Mouse (Mus musculus): Measurements from ENCODE around the gene Bcl11b. TPM values are rescaled to one million over a fixed set of nuclear protein-coding genes. Genes with fewer than 3 reads are reported as not detected.

Bcl11b gene
- polyA plus RNA-seq, 1 experiment from 2014 or later = 30.7 TPM

GRCm38 (mm10) chr12:107977086-107977485 lies 26.3 kb downstream of the Bcl11b start:
- Histone ChIP-seq H3K27me3 (ENCODE audit: control insufficient read depth, insufficient read depth, low read length) (no peaks in the 10 kb centered on the region), H3K36me3 (replicated peaks; ENCODE audit: control insufficient read depth, insufficient read depth) (no peaks in the 10 kb centered on the region), H3K9me3 (ENCODE audit: control insufficient read depth, low read length) (no peaks in the 10 kb centered on the region), H3K4me3 (replicated peaks; ENCODE audit: low read length) (no peak overlapping the region; the same call in 1 of the 2 replicates), H3K4me1 (replicated peaks; ENCODE audit: control insufficient read depth, insufficient read depth, low read length) (peaks cover 75% of the 10 kb centered on the region), H3K9ac (peak overlapping the region; percentile 39), H3K27ac (peak overlapping the region; percentile 78), H3K4me2 (replicated peaks) (peak overlapping the region; percentile 45)
- 22% methylated on average over 8 of the region's 8 CpGs for WGBS
- ATAC-seq (ENCODE audit: low FRiP score) = no peak
- DNase-seq (ENCODE audit: low spot score) = no peak

GRCm38 (mm10) chr12:107976571-107977001 lies 26.8 kb downstream of the Bcl11b start:
- H3K27me3 ChIP-seq (ENCODE audit: control insufficient read depth, insufficient read depth, low read length) = no peaks in the 10 kb centered on the region
- WGBS = 18% methylated on average over 22 of the region's 22 CpGs
- DNase-seq (ENCODE audit: low spot score) (peak; percentile 35), ATAC-seq (ENCODE audit: low FRiP score) (0 out of 2 replicates have a peak, but pooled peaks have one; percentile 15)
- no peaks in the 10 kb centered on the region for H3K36me3 ChIP-seq (replicated peaks; ENCODE audit: control insufficient read depth, insufficient read depth)
- H3K4me3 ChIP-seq (replicated peaks; ENCODE audit: low read length) = peak overlapping the region; percentile 5
- H3K27ac ChIP-seq = peak overlapping the region; percentile 78
- no peaks in the 10 kb centered on the region for H3K9me3 ChIP-seq (ENCODE audit: control insufficient read depth, low read length)
- peak overlapping the region; percentile 45 for H3K4me2 ChIP-seq (replicated peaks)
- peaks cover 80% of the 10 kb centered on the region for H3K4me1 ChIP-seq (replicated peaks; ENCODE audit: control insufficient read depth, insufficient read depth, low read length)
- H3K9ac ChIP-seq = peak overlapping the region; percentile 12

- Histone ChIP-seq H3K27me3 (ENCODE audit: control insufficient read depth, insufficient read depth, low read length) (no peaks in the 10 kb centered on the region), H3K9ac (peak overlapping the region; percentile 12), H3K4me3 (replicated peaks; ENCODE audit: low read length) (peak overlapping the region; percentile 5; the same call in 1 of the 2 replicates), H3K4me1 (replicated peaks; ENCODE audit: control insufficient read depth, insufficient read depth, low read length) (peaks cover 86% of the 10 kb centered on the region), H3K27ac (peak overlapping the region; percentile 78), H3K4me2 (replicated peaks) (peak overlapping the region; percentile 45), H3K9me3 (ENCODE audit: control insufficient read depth, low read length) (no peaks in the 10 kb centered on the region), H3K36me3 (replicated peaks; ENCODE audit: control insufficient read depth, insufficient read depth) (no peaks in the 10 kb centered on the region)
- DNase-seq (ENCODE audit: low spot score) (no peak), ATAC-seq (ENCODE audit: low FRiP score) (0 out of 2 replicates have a peak, but pooled peaks have one; percentile 5)
- 16% methylated on average over 14 of the region's 14 CpGs for WGBS
Measured at GRCm38 (mm10) chr12:107975897-107976570, 27.4 kb downstream of the Bcl11b start.

- Histone ChIP-seq H3K4me3 (replicated peaks; ENCODE audit: low read length) (no peak overlapping the region), H3K9ac (peak overlapping the region; percentile 12; the same call in 1 of the 2 replicates), H3K4me1 (replicated peaks; ENCODE audit: control insufficient read depth, insufficient read depth, low read length) (peaks cover 86% of the 10 kb centered on the region), H3K4me2 (replicated peaks) (peak overlapping the region; percentile 45), H3K9me3 (ENCODE audit: control insufficient read depth, low read length) (no peaks in the 10 kb centered on the region), H3K27ac (peak overlapping the region; percentile 78), H3K27me3 (ENCODE audit: control insufficient read depth, insufficient read depth, low read length) (no peaks in the 10 kb centered on the region), H3K36me3 (replicated peaks; ENCODE audit: control insufficient read depth, insufficient read depth) (no peaks in the 10 kb centered on the region)
- ATAC-seq (ENCODE audit: low FRiP score) (no peak), DNase-seq (ENCODE audit: low spot score) (no peak)
- 58% methylated on average over 10 of the region's 10 CpGs for WGBS
Measured at GRCm38 (mm10) chr12:107975479-107975896, 27.9 kb downstream of the Bcl11b start.

- Histone ChIP-seq H3K4me3 (replicated peaks; ENCODE audit: low read length) (no peak overlapping the region), H3K9me3 (ENCODE audit: control insufficient read depth, low read length) (no peaks in the 10 kb centered on the region), H3K4me1 (replicated peaks; ENCODE audit: control insufficient read depth, insufficient read depth, low read length) (peaks cover 86% of the 10 kb centered on the region), H3K36me3 (replicated peaks; ENCODE audit: control insufficient read depth, insufficient read depth) (no peaks in the 10 kb centered on the region), H3K9ac (no peak overlapping the region), H3K4me2 (replicated peaks) (0 out of 2 replicates have a peak overlapping the region, but pooled peaks have one; percentile 45), H3K27me3 (ENCODE audit: control insufficient read depth, insufficient read depth, low read length) (no peaks in the 10 kb centered on the region), H3K27ac (no peak overlapping the region)
- no peak for ATAC-seq (ENCODE audit: low FRiP score)
- DNase-seq (ENCODE audit: low spot score) = no peak
- 39% methylated on average over 11 of the region's 11 CpGs for WGBS
Measured at GRCm38 (mm10) chr12:107974504-107974903, 28.9 kb downstream of the Bcl11b start.

GRCm38 (mm10) chr12:107973556-107974140 lies 29.8 kb downstream of the Bcl11b start:
- 58% methylated on average over 11 of the region's 11 CpGs for WGBS
- no peaks in the 10 kb centered on the region for H3K9me3 ChIP-seq (ENCODE audit: control insufficient read depth, low read length)
- no peaks in the 10 kb centered on the region for H3K27me3 ChIP-seq (ENCODE audit: control insufficient read depth, insufficient read depth, low read length)
- H3K4me2 ChIP-seq (replicated peaks) = no peak overlapping the region
- no peak for DNase-seq (ENCODE audit: low spot score)
- no peak overlapping the region for H3K9ac ChIP-seq
- H3K4me1 ChIP-seq (replicated peaks; ENCODE audit: control insufficient read depth, insufficient read depth, low read length) = peaks cover 93% of the 10 kb centered on the region
- H3K36me3 ChIP-seq (replicated peaks; ENCODE audit: control insufficient read depth, insufficient read depth) = no peaks in the 10 kb centered on the region
- no peak for ATAC-seq (ENCODE audit: low FRiP score)
- peak overlapping the region; percentile 49; the same call in 1 of the 2 replicates for H3K27ac ChIP-seq
- H3K4me3 ChIP-seq (replicated peaks; ENCODE audit: low read length) = no peak overlapping the region

GRCm38 (mm10) chr12:107971081-107971780 lies 32.2 kb downstream of the Bcl11b start:
- DNase-seq (ENCODE audit: low spot score) = no peak
- Histone ChIP-seq H3K9ac (peak overlapping the region; percentile 28; the same call in 1 of the 2 replicates), H3K27ac (peak overlapping the region; percentile 92), H3K36me3 (replicated peaks; ENCODE audit: control insufficient read depth, insufficient read depth) (no peaks in the 10 kb centered on the region), H3K27me3 (ENCODE audit: control insufficient read depth, insufficient read depth, low read length) (no peaks in the 10 kb centered on the region), H3K9me3 (ENCODE audit: control insufficient read depth, low read length) (no peaks in the 10 kb centered on the region), H3K4me3 (replicated peaks; ENCODE audit: low read length) (no peak overlapping the region), H3K4me2 (replicated peaks) (peak overlapping the region; percentile 50), H3K4me1 (replicated peaks; ENCODE audit: control insufficient read depth, insufficient read depth, low read length) (peaks cover 92% of the 10 kb centered on the region)
- whole genome bisulfite sequencing = 47% methylated on average over 12 of the region's 12 CpGs
- no peak for ATAC-seq (ENCODE audit: low FRiP score)

GRCm38 (mm10) chr12:107970637-107971036 lies 32.8 kb downstream of the Bcl11b start:
- no peak overlapping the region for H3K4me3 ChIP-seq (replicated peaks; ENCODE audit: low read length)
- H3K27ac ChIP-seq = peak overlapping the region; percentile 92
- peaks cover 87% of the 10 kb centered on the region for H3K4me1 ChIP-seq (replicated peaks; ENCODE audit: control insufficient read depth, insufficient read depth, low read length)
- H3K27me3 ChIP-seq (ENCODE audit: control insufficient read depth, insufficient read depth, low read length) = no peaks in the 10 kb centered on the region
- WGBS = 27% methylated on average over 12 of the region's 12 CpGs
- H3K4me2 ChIP-seq (replicated peaks) = peak overlapping the region; percentile 50
- H3K9ac ChIP-seq = peak overlapping the region; percentile 28; the same call in 1 of the 2 replicates
- DNase-seq (ENCODE audit: low spot score) (peak; percentile 73), ATAC-seq (ENCODE audit: low FRiP score) (peak; percentile 56; the same call in 1 of the 2 replicates)
- no peaks in the 10 kb centered on the region for H3K9me3 ChIP-seq (ENCODE audit: control insufficient read depth, low read length)
- H3K36me3 ChIP-seq (replicated peaks; ENCODE audit: control insufficient read depth, insufficient read depth) = no peaks in the 10 kb centered on the region
